In the genomic region with DNA sequence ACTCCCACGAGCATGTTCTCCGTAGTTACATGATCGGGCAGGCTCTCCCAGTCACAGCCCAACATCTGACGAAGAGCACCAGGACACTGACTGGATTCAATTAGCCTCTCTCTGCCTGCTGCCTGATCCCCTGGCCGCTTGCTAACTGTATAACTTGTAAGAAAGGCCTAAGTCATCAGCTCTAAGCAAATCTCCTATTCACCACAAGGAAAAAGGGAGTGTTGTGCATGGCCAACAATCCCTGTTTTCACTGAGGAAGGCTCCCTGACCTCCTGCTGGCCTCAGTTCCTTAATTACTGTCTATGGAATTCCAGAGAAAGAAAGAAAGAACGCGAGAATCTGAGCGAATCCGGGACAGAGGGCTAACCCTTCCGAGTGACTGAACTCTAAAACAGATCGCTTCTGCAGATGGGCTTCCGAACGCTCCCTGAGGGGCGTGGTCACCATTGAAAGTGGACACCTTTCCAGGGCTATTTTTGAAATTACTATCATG, we compare ENCODE assay signal across 7 mouse cellular contexts.
A peak's percentile ranks its signal among the peaks of the same experiment; 100 is the strongest.
DNase-seq lines count a peak whose midpoint lies in the region; ATAC-seq and TF ChIP-seq lines count a peak whose summit lies in the region.

No protein-coding gene starts in this region.

- peak overlapping the region; percentile 49 for H3K9ac ChIP-seq in hindbrain, embryonic 14.5 days

- H3K9me3 ChIP-seq in E14TG2a.4 (ENCODE audit: low read length), result no peaks in the 10 kb centered on the region
- H3K9me3 ChIP-seq in hindbrain, embryonic 14.5 days (ENCODE audit: control insufficient read depth, low read length), result no peaks in the 10 kb centered on the region

- peak; percentile 31 for ATAC-seq in hindbrain, embryonic 14.5 days (ENCODE audit: low FRiP score)

- H3K4me3 ChIP-seq in E14TG2a.4 (replicated peaks; ENCODE audit: low read length), result peak overlapping the region; percentile 37; the same call in 1 of the 2 replicates
- peak overlapping the region; percentile 24 for H3K4me3 ChIP-seq in hindbrain, embryonic 14.5 days (replicated peaks; ENCODE audit: low read length)

- H3K27ac ChIP-seq in hindbrain, embryonic 14.5 days, result peak overlapping the region; percentile 67

- H3K4me1 ChIP-seq in E14TG2a.4 (replicated peaks; ENCODE audit: low read depth, low read length), result peaks cover 60% of the 10 kb centered on the region
- H3K4me1 ChIP-seq in hindbrain, embryonic 14.5 days (replicated peaks; ENCODE audit: control insufficient read depth, insufficient read depth, low read length), result peaks cover 40% of the 10 kb centered on the region

- WGBS in hindbrain, embryonic 14.5 days, result 3% methylated on average over 14 of the region's 14 CpGs

- no peaks in the 10 kb centered on the region for H3K27me3 ChIP-seq in E14TG2a.4 (ENCODE audit: insufficient read depth, low read length)
- no peaks in the 10 kb centered on the region for H3K27me3 ChIP-seq in hindbrain, embryonic 14.5 days (ENCODE audit: control insufficient read depth, insufficient read depth, low read length)

- H3K36me3 ChIP-seq in E14TG2a.4 (ENCODE audit: insufficient read depth, low read length), result peaks cover 18% of the 10 kb centered on the region
- H3K36me3 ChIP-seq in hindbrain, embryonic 14.5 days (replicated peaks; ENCODE audit: control insufficient read depth, insufficient read depth), result no peaks in the 10 kb centered on the region

- peak overlapping the region; percentile 52 for H3K4me2 ChIP-seq in hindbrain, embryonic 14.5 days (replicated peaks)

- TF ChIP-seq CTCF in E14TG2a.4 (conservative IDR thresholded peaks at IDR 0.05; ENCODE audit: low read length), result no peak

- DNase-seq in R1 (ENCODE audit: low read depth, low spot score), result peak; percentile 93
- DNase-seq in gastrocnemius, adult 18-20 months (ENCODE audit: low spot score), result peak; percentile 75
- peak; percentile 50 for DNase-seq in hindbrain, embryonic 14.5 days (ENCODE audit: low spot score)
- DNase-seq in lung, postnatal 10 days, result peak; percentile 58
- DNase-seq in yolk sac, embryonic 10.5 days (ENCODE audit: low spot score), result peak; percentile 50
- DNase-seq in spleen, adult 18-20 months, result no peak

Comparison
In these comparisons a context has a peak if more than half of its experiments do, and no peak if none do; other contexts are left out.
1. DNase-seq: peak in R1 (single experiment), gastrocnemius, adult 18-20 months (single experiment), hindbrain, embryonic 14.5 days (single experiment), lung, postnatal 10 days (single experiment) and yolk sac, embryonic 10.5 days (single experiment); none in spleen, adult 18-20 months (0 of 2).